Mouse (Mus musculus): ENCODE measurements around the gene Gpr108. TPM values are rescaled to one million over a fixed set of nuclear protein-coding genes. Genes with fewer than 3 reads are reported as not detected.
A peak's percentile ranks its signal among the peaks of the same experiment; 100 is the strongest.
"Not testable (repeated sequence)": the region's sequence is repeated elsewhere in the genome, so short reads cannot be mapped to it uniquely, and the experiment has no call there.

Gene Gpr108
- polyA plus RNA-seq, 1 experiment = 14.2 TPM

GRCm38 (mm10) chr17:57279591-57280224 lies 31.5 kb upstream of the Gpr108 start:
- no peaks in the 10 kb centered on the region for H3K4me1 ChIP-seq (ENCODE audit: control insufficient read depth, insufficient read depth, low read length)

GRCm38 (mm10) chr17:57278943-57279590 lies 30.8 kb upstream of the Gpr108 start, which contains the start of gene Vav1:
TSS of gene Vav1 (plus strand) at chr17:57279100.
- Histone ChIP-seq H3K27me3 (ENCODE audit: control insufficient read depth, insufficient read depth, low read length, poor library complexity, severe bottlenecking) (no peaks in the 10 kb centered on the region), H3K36me3 (ENCODE audit: control insufficient read depth, insufficient read depth, low read length, poor library complexity, severe bottlenecking) (no peaks in the 10 kb centered on the region), H3K9ac (ENCODE audit: low read depth, poor library complexity, severe bottlenecking) (peak within 1 kb of the TSS; percentile 20), H3K4me1 (ENCODE audit: control insufficient read depth, insufficient read depth, low read length) (no peaks in the 10 kb centered on the region), H3K4me3 (ENCODE audit: low read depth, low read length) (peak within 1 kb of the TSS; percentile 7), H3K9me3 (replicated peaks; ENCODE audit: control insufficient read depth, insufficient read depth, low read length, poor library complexity, severe bottlenecking) (no peaks in the 10 kb centered on the region), H3K27ac (ENCODE audit: insufficient read depth, low read length) (no peak within 1 kb of the TSS)
- TF ChIP-seq EP300 (IDR thresholded peaks at IDR 0.05; ENCODE audit: insufficient read depth, low read depth, low read length) (no peak), POLR2A (IDR thresholded peaks at IDR 0.05; ENCODE audit: insufficient read depth, low read length) (no peak), CTCF (IDR thresholded peaks at IDR 0.05; ENCODE audit: low read depth, low read length) (no peak)

More at GRCm38 (mm10) chr17:57279591-57280224, 31.5 kb upstream of the Gpr108 start:
- H3K27ac ChIP-seq (ENCODE audit: insufficient read depth, low read length) = no peak overlapping the region
- no peaks in the 10 kb centered on the region for H3K27me3 ChIP-seq (ENCODE audit: control insufficient read depth, insufficient read depth, low read length, poor library complexity, severe bottlenecking)
- H3K4me3 ChIP-seq (ENCODE audit: low read depth, low read length) = no peak overlapping the region
- peak overlapping the region; percentile 20 for H3K9ac ChIP-seq (ENCODE audit: low read depth, poor library complexity, severe bottlenecking)
- H3K36me3 ChIP-seq (ENCODE audit: control insufficient read depth, insufficient read depth, low read length, poor library complexity, severe bottlenecking) = no peaks in the 10 kb centered on the region
- no peaks in the 10 kb centered on the region for H3K9me3 ChIP-seq (replicated peaks; ENCODE audit: control insufficient read depth, insufficient read depth, low read length, poor library complexity, severe bottlenecking)
- no peak for TF ChIP-seq POLR2A (IDR thresholded peaks at IDR 0.05; ENCODE audit: insufficient read depth, low read length)
- TF ChIP-seq CTCF (IDR thresholded peaks at IDR 0.05; ENCODE audit: low read depth, low read length) = no peak
- TF ChIP-seq EP300 (IDR thresholded peaks at IDR 0.05; ENCODE audit: insufficient read depth, low read depth, low read length) = no peak

GRCm38 (mm10) chr17:57278537-57278936 lies 30.3 kb upstream of the Gpr108 start:
- no peaks in the 10 kb centered on the region for H3K27me3 ChIP-seq (ENCODE audit: control insufficient read depth, insufficient read depth, low read length, poor library complexity, severe bottlenecking)
- H3K9ac ChIP-seq (ENCODE audit: low read depth, poor library complexity, severe bottlenecking) = no peak overlapping the region
- no peak overlapping the region for H3K4me3 ChIP-seq (ENCODE audit: low read depth, low read length)
- H3K9me3 ChIP-seq (replicated peaks; ENCODE audit: control insufficient read depth, insufficient read depth, low read length, poor library complexity, severe bottlenecking) = no peaks in the 10 kb centered on the region
- no peak overlapping the region for H3K27ac ChIP-seq (ENCODE audit: insufficient read depth, low read length)
- TF ChIP-seq CTCF (IDR thresholded peaks at IDR 0.05; ENCODE audit: low read depth, low read length) (no peak), EP300 (IDR thresholded peaks at IDR 0.05; ENCODE audit: insufficient read depth, low read depth, low read length) (no peak), POLR2A (IDR thresholded peaks at IDR 0.05; ENCODE audit: insufficient read depth, low read length) (no peak)
- H3K4me1 ChIP-seq (ENCODE audit: control insufficient read depth, insufficient read depth, low read length) = no peaks in the 10 kb centered on the region
- H3K36me3 ChIP-seq (ENCODE audit: control insufficient read depth, insufficient read depth, low read length, poor library complexity, severe bottlenecking) = no peaks in the 10 kb centered on the region

DNA sequence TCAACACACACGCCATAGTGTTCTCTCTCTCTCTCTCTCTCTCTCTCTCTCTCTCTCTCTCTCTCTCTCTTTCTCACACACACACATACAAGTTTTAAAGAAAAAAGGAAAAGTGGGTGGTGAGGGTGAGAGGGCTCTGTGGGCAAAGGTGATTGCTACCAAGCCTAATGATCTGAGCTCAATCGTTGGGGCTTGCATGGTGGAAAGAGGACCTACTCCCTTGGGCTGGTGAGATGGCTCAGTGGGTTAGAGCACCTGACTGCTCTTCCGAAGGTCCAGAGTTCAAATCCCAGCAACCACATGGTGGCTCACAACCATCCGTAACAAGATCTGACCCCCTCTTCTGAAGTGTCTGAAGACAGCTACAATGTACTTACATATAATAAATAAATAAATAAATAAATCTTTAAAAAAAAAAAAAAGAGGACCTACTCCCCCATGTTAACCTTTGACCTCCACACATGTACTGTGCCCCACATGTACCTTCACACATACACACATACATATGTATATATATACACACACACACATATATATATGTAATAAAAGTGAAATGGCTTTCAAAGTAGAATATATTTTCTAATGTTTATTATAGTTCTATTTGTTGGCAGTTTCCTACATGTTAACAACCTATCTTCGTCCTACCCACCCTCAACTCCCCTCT lies 29.5 kb upstream of the Gpr108 start:
- H3K36me3 ChIP-seq (ENCODE audit: control insufficient read depth, insufficient read depth, low read length, poor library complexity, severe bottlenecking); H3K4me3 ChIP-seq (ENCODE audit: low read depth, low read length); H3K4me1 ChIP-seq (ENCODE audit: control insufficient read depth, insufficient read depth, low read length); H3K9ac ChIP-seq (ENCODE audit: low read depth, poor library complexity, severe bottlenecking); H3K9me3 ChIP-seq (replicated peaks; ENCODE audit: control insufficient read depth, insufficient read depth, low read length, poor library complexity, severe bottlenecking); H3K27me3 ChIP-seq (ENCODE audit: control insufficient read depth, insufficient read depth, low read length, poor library complexity, severe bottlenecking); H3K27ac ChIP-seq (ENCODE audit: insufficient read depth, low read length): not testable (repeated sequence)

DNA sequence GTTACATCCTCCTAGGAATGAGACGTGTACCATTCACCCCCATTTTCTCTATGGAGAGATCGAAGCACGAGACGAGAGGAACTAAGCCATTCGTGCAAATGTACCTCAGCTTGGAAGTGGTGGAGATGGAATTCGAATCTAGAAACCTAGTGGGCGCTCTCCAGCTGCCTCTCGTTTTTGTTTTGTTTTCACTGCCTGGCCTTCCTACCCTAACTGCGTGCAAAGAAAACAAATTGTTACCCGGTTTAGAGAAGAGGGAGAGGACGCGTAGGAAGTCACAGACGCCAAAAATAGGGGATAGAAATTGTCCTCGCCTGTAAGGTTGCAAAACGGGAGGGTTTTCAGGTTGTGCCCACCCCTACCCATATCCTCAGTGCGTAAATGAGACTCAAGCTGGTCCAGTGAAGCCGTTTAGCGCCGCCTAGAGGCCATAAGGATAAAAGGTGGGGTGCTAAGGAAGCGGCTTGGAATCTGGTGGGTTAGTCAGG lies 28.4 kb upstream of the Gpr108 start:
- peak overlapping the region; percentile 79 for H3K4me3 ChIP-seq (ENCODE audit: low read depth, low read length)
- H3K36me3 ChIP-seq (ENCODE audit: control insufficient read depth, insufficient read depth, low read length, poor library complexity, severe bottlenecking) = no peaks in the 10 kb centered on the region
- TF ChIP-seq CTCF (IDR thresholded peaks at IDR 0.05; ENCODE audit: low read depth, low read length) (peak; percentile 85), POLR2A (IDR thresholded peaks at IDR 0.05; ENCODE audit: insufficient read depth, low read length) (no peak)
- no peaks in the 10 kb centered on the region for H3K27me3 ChIP-seq (ENCODE audit: control insufficient read depth, insufficient read depth, low read length, poor library complexity, severe bottlenecking)
- H3K27ac ChIP-seq (ENCODE audit: insufficient read depth, low read length) = no peak overlapping the region
- no peak overlapping the region for H3K9ac ChIP-seq (ENCODE audit: low read depth, poor library complexity, severe bottlenecking)
- no peaks in the 10 kb centered on the region for H3K9me3 ChIP-seq (replicated peaks; ENCODE audit: control insufficient read depth, insufficient read depth, low read length, poor library complexity, severe bottlenecking)
- H3K4me1 ChIP-seq (ENCODE audit: control insufficient read depth, insufficient read depth, low read length) = no peaks in the 10 kb centered on the region

DNA sequence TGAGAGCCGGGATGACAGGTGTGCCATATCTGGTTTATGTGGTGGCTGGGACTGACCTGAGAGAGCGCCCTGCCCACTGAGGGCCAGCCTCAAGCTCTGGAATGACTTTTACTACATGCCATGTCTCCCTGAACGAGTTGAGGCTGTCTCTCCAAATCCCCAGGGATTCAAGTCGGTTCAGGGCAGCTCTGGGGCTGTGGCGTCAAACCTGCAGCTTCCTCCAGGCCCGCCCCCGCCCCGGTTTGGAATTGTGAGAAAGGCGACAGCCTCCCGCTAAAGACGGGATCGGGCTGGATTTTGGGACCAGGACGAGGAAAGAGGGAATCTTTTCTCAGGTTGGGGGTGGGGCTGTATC lies 27.7 kb upstream of the Gpr108 start:
- H3K4me3 ChIP-seq (ENCODE audit: low read depth, low read length) = peak overlapping the region; percentile 44
- TF ChIP-seq POLR2A (IDR thresholded peaks at IDR 0.05; ENCODE audit: insufficient read depth, low read length) (no peak), EP300 (IDR thresholded peaks at IDR 0.05; ENCODE audit: insufficient read depth, low read depth, low read length) (no peak), CTCF (IDR thresholded peaks at IDR 0.05; ENCODE audit: low read depth, low read length) (no peak)
- no peak overlapping the region for H3K27ac ChIP-seq (ENCODE audit: insufficient read depth, low read length)
- H3K9me3 ChIP-seq (replicated peaks; ENCODE audit: control insufficient read depth, insufficient read depth, low read length, poor library complexity, severe bottlenecking) = peaks cover 3% of the 10 kb centered on the region; the same call in 1 of the 2 replicates
- H3K36me3 ChIP-seq (ENCODE audit: control insufficient read depth, insufficient read depth, low read length, poor library complexity, severe bottlenecking) = no peaks in the 10 kb centered on the region
- no peak overlapping the region for H3K9ac ChIP-seq (ENCODE audit: low read depth, poor library complexity, severe bottlenecking)
- no peaks in the 10 kb centered on the region for H3K27me3 ChIP-seq (ENCODE audit: control insufficient read depth, insufficient read depth, low read length, poor library complexity, severe bottlenecking)
- no peaks in the 10 kb centered on the region for H3K4me1 ChIP-seq (ENCODE audit: control insufficient read depth, insufficient read depth, low read length)

Measured in ES-Bruce4 (cell line).